Mouse (Mus musculus): ENCODE results near the gene Hs3st6. TPM values are rescaled to one million over a fixed set of nuclear protein-coding genes. Genes with fewer than 3 reads are reported as not detected.

Hs3st6 gene
- polyA plus RNA-seq, 1 experiment from 2014 or later = 1.8 TPM

DNA sequence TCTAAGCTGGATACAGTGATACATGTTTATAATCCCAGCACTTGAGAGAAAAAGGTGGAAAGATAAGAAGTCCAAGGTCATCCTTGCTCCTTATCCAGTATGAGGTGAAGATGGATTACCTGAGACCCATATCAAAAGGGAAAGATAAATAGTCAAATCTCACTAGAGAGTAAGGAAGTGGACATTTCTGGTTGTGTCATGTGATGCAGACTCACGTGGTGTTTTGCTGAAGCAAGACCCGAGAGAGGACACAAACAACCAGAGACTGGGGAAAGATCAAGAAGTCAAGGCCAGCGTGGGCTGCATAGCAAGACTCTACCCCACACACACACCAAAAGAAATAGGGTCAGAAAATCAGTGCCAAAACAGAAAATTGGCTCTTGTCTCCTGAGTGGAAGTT lies 44.2 kb downstream of the Hs3st6 start:
- DNase-seq (ENCODE audit: low spot score) = no peak
- Histone ChIP-seq H3K9me3 (ENCODE audit: control insufficient read depth, low read length) (no peaks in the 10 kb centered on the region), H3K4me1 (replicated peaks; ENCODE audit: control insufficient read depth, insufficient read depth) (no peaks in the 10 kb centered on the region), H3K9ac (ENCODE audit: low read length) (no peak overlapping the region), H3K27me3 (ENCODE audit: control insufficient read depth, insufficient read depth, low read length) (no peaks in the 10 kb centered on the region), H3K27ac (replicated peaks) (no peak overlapping the region), H3K4me3 (ENCODE audit: low read depth, low read length) (no peak overlapping the region), H3K36me3 (ENCODE audit: control insufficient read depth, insufficient read depth, low read length) (no peaks in the 10 kb centered on the region), H3K4me2 (replicated peaks; ENCODE audit: low read depth) (no peak overlapping the region)
- no peak for ATAC-seq (ENCODE audit: low FRiP score, low TSS enrichment)
- TF ChIP-seq EP300 (optimal IDR thresholded peaks at IDR 0.05) (no peak), CTCF (IDR thresholded peaks at IDR 0.05; ENCODE audit: low read depth) (no peak)
- 49% methylated on average over 3 of the region's 3 CpGs for WGBS

DNA sequence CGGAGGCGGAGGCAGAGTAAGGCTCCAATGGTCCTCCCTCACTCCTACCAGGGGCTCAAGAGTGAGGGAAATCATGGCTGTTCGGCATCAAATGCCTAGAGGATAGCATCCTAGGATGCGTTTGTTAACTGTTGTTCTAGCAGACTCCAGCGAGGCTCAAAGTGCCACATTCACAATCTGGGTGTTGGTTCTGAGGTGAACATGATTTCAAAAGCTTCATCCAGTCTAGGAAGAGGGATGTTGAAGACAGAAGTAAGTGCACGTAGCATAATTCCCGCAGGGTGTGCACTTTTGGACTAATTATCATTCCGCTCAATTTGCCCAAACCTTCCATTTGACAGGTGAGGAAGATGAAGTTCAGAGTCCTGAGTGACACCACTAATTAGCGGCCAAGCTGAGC lies 45.4 kb downstream of the Hs3st6 start:
- 59% methylated on average over 9 of the region's 9 CpGs for WGBS
- ATAC-seq (ENCODE audit: low FRiP score, low TSS enrichment) = no peak
- no peaks in the 10 kb centered on the region for H3K27me3 ChIP-seq (ENCODE audit: control insufficient read depth, insufficient read depth, low read length)
- H3K4me2 ChIP-seq (replicated peaks; ENCODE audit: low read depth) = no peak overlapping the region
- no peak for DNase-seq (ENCODE audit: low spot score)
- H3K9me3 ChIP-seq (ENCODE audit: control insufficient read depth, low read length) = no peaks in the 10 kb centered on the region
- TF ChIP-seq EP300 (optimal IDR thresholded peaks at IDR 0.05) (no peak), CTCF (IDR thresholded peaks at IDR 0.05; ENCODE audit: low read depth) (no peak)
- no peak overlapping the region for H3K9ac ChIP-seq (ENCODE audit: low read length)
- H3K36me3 ChIP-seq (ENCODE audit: control insufficient read depth, insufficient read depth, low read length) = no peaks in the 10 kb centered on the region
- no peak overlapping the region for H3K27ac ChIP-seq (replicated peaks)
- H3K4me3 ChIP-seq (ENCODE audit: low read depth, low read length) = no peak overlapping the region
- H3K4me1 ChIP-seq (replicated peaks; ENCODE audit: control insufficient read depth, insufficient read depth) = no peaks in the 10 kb centered on the region

DNA sequence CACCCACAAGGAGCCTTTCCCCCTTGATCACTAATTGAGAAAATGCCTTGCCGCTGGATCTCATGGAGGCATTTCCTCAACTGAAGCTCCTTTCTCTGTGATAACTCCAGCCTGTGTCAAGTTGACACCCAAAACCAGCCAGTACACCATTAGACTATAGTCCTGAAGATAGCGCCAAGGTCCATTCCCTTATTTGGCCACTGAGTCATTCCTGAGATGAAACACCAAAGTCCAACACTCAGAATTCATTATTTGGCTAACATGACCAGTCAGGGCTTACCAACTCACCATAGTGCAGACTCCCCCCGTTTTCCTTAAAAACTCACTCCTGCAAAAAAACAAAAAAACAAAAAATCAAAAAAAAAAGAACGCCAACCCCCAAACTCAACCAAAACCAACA lies 46.7 kb downstream of the Hs3st6 start:
- Histone ChIP-seq H3K9ac (ENCODE audit: low read length) (no peak overlapping the region), H3K27ac (replicated peaks) (no peak overlapping the region), H3K27me3 (ENCODE audit: control insufficient read depth, insufficient read depth, low read length) (no peaks in the 10 kb centered on the region), H3K36me3 (ENCODE audit: control insufficient read depth, insufficient read depth, low read length) (no peaks in the 10 kb centered on the region), H3K4me1 (replicated peaks; ENCODE audit: control insufficient read depth, insufficient read depth) (no peaks in the 10 kb centered on the region), H3K4me2 (replicated peaks; ENCODE audit: low read depth) (no peak overlapping the region), H3K4me3 (ENCODE audit: low read depth, low read length) (no peak overlapping the region), H3K9me3 (ENCODE audit: control insufficient read depth, low read length) (no peaks in the 10 kb centered on the region)
- WGBS = 84% methylated on average over 4 of the region's 4 CpGs
- no peak for DNase-seq (ENCODE audit: low spot score)
- ATAC-seq (ENCODE audit: low FRiP score, low TSS enrichment) = no peak
- TF ChIP-seq EP300 (optimal IDR thresholded peaks at IDR 0.05) = no peak
- no peak for TF ChIP-seq CTCF (IDR thresholded peaks at IDR 0.05; ENCODE audit: low read depth)

DNA sequence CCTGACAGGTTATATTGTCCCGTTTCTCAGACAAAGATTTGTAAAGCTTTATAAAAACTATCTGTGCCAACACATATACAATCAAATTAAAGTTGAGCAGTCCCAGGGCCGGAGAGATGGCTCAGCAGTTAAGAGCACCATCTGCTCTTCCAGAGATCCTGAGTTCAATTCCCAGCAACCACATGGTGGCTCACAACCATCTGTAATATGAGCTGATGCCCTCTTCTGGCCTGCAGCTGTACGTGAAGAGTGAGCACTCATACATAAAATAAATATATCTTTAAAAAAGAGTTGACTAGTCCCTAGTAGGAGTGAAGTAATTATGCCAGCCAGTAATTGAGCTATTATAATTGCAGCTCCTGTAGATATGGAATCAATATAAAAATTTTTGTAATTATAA lies 47.7 kb downstream of the Hs3st6 start:
- Histone ChIP-seq H3K4me1 (replicated peaks; ENCODE audit: control insufficient read depth, insufficient read depth) (no peaks in the 10 kb centered on the region), H3K4me3 (ENCODE audit: low read depth, low read length) (no peak overlapping the region), H3K4me2 (replicated peaks; ENCODE audit: low read depth) (no peak overlapping the region), H3K9me3 (ENCODE audit: control insufficient read depth, low read length) (no peaks in the 10 kb centered on the region), H3K27ac (replicated peaks) (no peak overlapping the region), H3K36me3 (ENCODE audit: control insufficient read depth, insufficient read depth, low read length) (no peaks in the 10 kb centered on the region), H3K27me3 (ENCODE audit: control insufficient read depth, insufficient read depth, low read length) (no peaks in the 10 kb centered on the region), H3K9ac (ENCODE audit: low read length) (no peak overlapping the region)
- 51% methylated on average over 3 of the region's 3 CpGs for whole genome bisulfite sequencing
- peak; percentile 31 for TF ChIP-seq CTCF (IDR thresholded peaks at IDR 0.05; ENCODE audit: low read depth)
- TF ChIP-seq EP300 (optimal IDR thresholded peaks at IDR 0.05) = no peak
- DNase-seq (ENCODE audit: low spot score) (no peak), ATAC-seq (ENCODE audit: low FRiP score, low TSS enrichment) (no peak)

DNA sequence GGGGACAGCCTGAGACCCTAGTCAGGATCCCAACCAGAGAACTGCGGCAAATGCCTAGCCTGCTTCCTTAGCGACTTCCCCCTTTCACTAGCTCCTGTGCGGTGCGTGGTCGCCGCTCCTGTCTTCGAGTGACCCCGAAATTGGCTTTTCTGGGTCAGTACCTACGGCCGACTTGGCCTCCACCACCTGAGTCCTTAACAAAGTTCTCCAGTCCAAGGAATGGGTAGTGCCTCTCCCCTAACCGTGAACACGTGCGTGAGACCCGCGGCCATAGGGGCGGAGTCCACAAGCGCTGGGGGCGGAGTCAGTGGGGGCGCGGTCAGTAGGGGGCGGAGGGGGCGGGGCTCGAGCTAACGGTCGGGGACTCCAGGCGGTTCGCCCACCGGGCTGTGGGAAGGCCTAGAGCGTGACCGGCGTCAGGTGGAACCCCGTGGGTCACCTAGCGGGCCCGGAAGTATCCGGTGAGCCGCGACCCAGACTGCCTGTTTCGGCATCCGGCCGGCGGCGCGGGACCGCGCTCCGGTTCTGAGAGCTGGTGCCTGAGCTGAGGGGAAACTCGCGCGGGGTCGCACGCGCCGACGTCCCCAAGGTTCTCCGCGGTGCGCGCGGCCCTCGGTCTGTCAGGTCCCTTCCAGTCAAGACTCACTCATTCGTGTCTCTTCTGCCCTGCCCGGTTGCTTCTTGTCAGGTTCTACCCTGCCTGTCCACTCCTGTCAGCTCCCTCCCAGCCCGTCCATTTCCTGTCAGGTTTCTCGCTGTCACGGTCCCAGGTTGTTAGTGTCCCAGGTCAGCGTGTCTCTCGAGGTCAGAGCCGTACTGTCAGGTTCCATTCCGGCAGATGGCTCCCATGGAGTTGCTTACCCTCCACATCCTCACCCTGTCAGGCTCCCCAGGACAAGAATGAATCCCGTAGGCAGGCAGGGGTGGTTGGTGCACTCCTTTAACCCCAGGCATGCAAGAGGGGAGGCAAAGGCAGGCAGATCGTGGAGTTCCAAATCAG lies 51.5 kb downstream of the Hs3st6 start, which contains the start of gene Meiob:
Gene Meiob (plus strand): TSS at position 338 of the 1,000 bp plus-strand sequence.
- Histone ChIP-seq H3K4me1 (replicated peaks; ENCODE audit: control insufficient read depth, insufficient read depth) (no peaks in the 10 kb centered on the region), H3K9ac (ENCODE audit: low read length) (peak within 1 kb of the TSS; percentile 60), H3K9me3 (ENCODE audit: control insufficient read depth, low read length) (no peaks in the 10 kb centered on the region), H3K27me3 (ENCODE audit: control insufficient read depth, insufficient read depth, low read length) (no peaks in the 10 kb centered on the region), H3K27ac (replicated peaks) (no peak within 1 kb of the TSS), H3K4me3 (ENCODE audit: low read depth, low read length) (peak within 1 kb of the TSS; percentile 60), H3K36me3 (ENCODE audit: control insufficient read depth, insufficient read depth, low read length) (no peaks in the 10 kb centered on the region), H3K4me2 (replicated peaks; ENCODE audit: low read depth) (peak within 1 kb of the TSS; percentile 91)
- TF ChIP-seq EP300 (optimal IDR thresholded peaks at IDR 0.05) (no peak), CTCF (IDR thresholded peaks at IDR 0.05; ENCODE audit: low read depth) (no peak)
- under 1% methylated on average over 64 of the region's 71 CpGs for WGBS
- DNase-seq (ENCODE audit: low spot score) (peak; percentile 78), ATAC-seq (ENCODE audit: low FRiP score, low TSS enrichment) (peak; percentile 81)

Other genes starting within 250 kb of the Hs3st6 start
- 41.8 and 42.6 TPM in 2 replicates for gene Traf7, start 225.1 kb upstream of the Hs3st6 start, polyA plus RNA-seq (2015; fragmentation: Nextera tagmentation; extraction: Ambion mirVana)
- gene Rab26, start 218.8 kb upstream of the Hs3st6 start, polyA plus RNA-seq (2015; fragmentation: Nextera tagmentation; extraction: Ambion mirVana) = 0.82 and 0.85 TPM in 2 replicates
- gene Pkd1, start 203.2 kb upstream of the Hs3st6 start, polyA plus RNA-seq (2015; fragmentation: Nextera tagmentation; extraction: Ambion mirVana) = 10.9 and 12.3 TPM in 2 replicates
- 36.2 and 37.0 TPM in 2 replicates for gene Tsc2, start 120.4 kb upstream of the Hs3st6 start, polyA plus RNA-seq (2015; fragmentation: Nextera tagmentation; extraction: Ambion mirVana)
- 8.0 and 8.4 TPM in 2 replicates for gene Nthl1, start 120.3 kb upstream of the Hs3st6 start, polyA plus RNA-seq (2015; fragmentation: Nextera tagmentation; extraction: Ambion mirVana)
- gene Slc9a3r2, start 102.7 kb upstream of the Hs3st6 start, polyA plus RNA-seq (2015; fragmentation: Nextera tagmentation; extraction: Ambion mirVana) = 37.9 and 38.0 TPM in 2 replicates
- 1.2 and 1.8 TPM in 2 replicates for gene Npw, start 94.5 kb upstream of the Hs3st6 start, polyA plus RNA-seq (2015; fragmentation: Nextera tagmentation; extraction: Ambion mirVana)
- 9.7 and 12.4 TPM in 2 replicates for gene Zfp598, start 83.3 kb upstream of the Hs3st6 start, polyA plus RNA-seq (2015; fragmentation: Nextera tagmentation; extraction: Ambion mirVana)
- gene Syngr3, start 63.0 kb upstream of the Hs3st6 start, polyA plus RNA-seq (2015; fragmentation: Nextera tagmentation; extraction: Ambion mirVana) = 5.0 and 5.9 TPM in 2 replicates
- 27.2 and 27.7 TPM in 2 replicates for gene Gfer, start 56.8 kb upstream of the Hs3st6 start, polyA plus RNA-seq (2015; fragmentation: Nextera tagmentation; extraction: Ambion mirVana)
- gene Noxo1, start 56.8 kb upstream of the Hs3st6 start, polyA plus RNA-seq (2015; fragmentation: Nextera tagmentation; extraction: Ambion mirVana) = 3.3 and 3.7 TPM in 2 replicates
- gene Tbl3, start 45.3 kb upstream of the Hs3st6 start, polyA plus RNA-seq (2015; fragmentation: Nextera tagmentation; extraction: Ambion mirVana) = 33.7 and 36.3 TPM in 2 replicates
- 0.10 TPM in 1 of 2 replicates, not detected in the other for gene Rnf151, start 34.9 kb upstream of the Hs3st6 start, polyA plus RNA-seq (2015; fragmentation: Nextera tagmentation; extraction: Ambion mirVana)
- gene Rps2, start 34.9 kb upstream of the Hs3st6 start, polyA plus RNA-seq (2015; fragmentation: Nextera tagmentation; extraction: Ambion mirVana) = 1,081 and 1,135 TPM in 2 replicates
- 256 and 269 TPM in 2 replicates for gene Ndufb10, start 28.5 kb upstream of the Hs3st6 start, polyA plus RNA-seq (2015; fragmentation: Nextera tagmentation; extraction: Ambion mirVana)
- 0.23 and 0.28 TPM in 2 replicates for gene Rpl3l, start 25.2 kb upstream of the Hs3st6 start, polyA plus RNA-seq (2015; fragmentation: Nextera tagmentation; extraction: Ambion mirVana)
- gene Msrb1, start 16.3 kb upstream of the Hs3st6 start, polyA plus RNA-seq (2015; fragmentation: Nextera tagmentation; extraction: Ambion mirVana) = 51.7 and 54.2 TPM in 2 replicates
- 0.05 TPM in 1 of 2 replicates, not detected in the other for gene Meiob, start 51.3 kb downstream of the Hs3st6 start, polyA plus RNA-seq (2015; fragmentation: Nextera tagmentation; extraction: Ambion mirVana)
- 51.3 and 52.7 TPM in 2 replicates for gene Hagh, start 87.2 kb downstream of the Hs3st6 start, polyA plus RNA-seq (2015; fragmentation: Nextera tagmentation; extraction: Ambion mirVana)
- gene Fahd1, start 97.4 kb downstream of the Hs3st6 start, polyA plus RNA-seq (2015; fragmentation: Nextera tagmentation; extraction: Ambion mirVana) = 24.1 and 25.1 TPM in 2 replicates
- 5.6 and 5.9 TPM in 2 replicates for gene Igfals, start 113.0 kb downstream of the Hs3st6 start, polyA plus RNA-seq (2015; fragmentation: Nextera tagmentation; extraction: Ambion mirVana)
- gene Nubp2, start 133.4 kb downstream of the Hs3st6 start, polyA plus RNA-seq (2015; fragmentation: Nextera tagmentation; extraction: Ambion mirVana) = 39.4 and 40.5 TPM in 2 replicates
- 45.5 and 47.8 TPM in 2 replicates for gene Spsb3, start 133.7 kb downstream of the Hs3st6 start, polyA plus RNA-seq (2015; fragmentation: Nextera tagmentation; extraction: Ambion mirVana)
- 15.6 and 17.6 TPM in 2 replicates for gene Eme2, start 142.1 kb downstream of the Hs3st6 start, polyA plus RNA-seq (2015; fragmentation: Nextera tagmentation; extraction: Ambion mirVana)
- gene Mrps34, start 142.1 kb downstream of the Hs3st6 start, polyA plus RNA-seq (2015; fragmentation: Nextera tagmentation; extraction: Ambion mirVana) = 102 and 104 TPM in 2 replicates
- 39.8 and 40.2 TPM in 2 replicates for gene Nme3, start 143.5 kb downstream of the Hs3st6 start, polyA plus RNA-seq (2015; fragmentation: Nextera tagmentation; extraction: Ambion mirVana)
- gene Mapk8ip3, start 184.0 kb downstream of the Hs3st6 start, polyA plus RNA-seq (2015; fragmentation: Nextera tagmentation; extraction: Ambion mirVana) = 6.2 and 6.5 TPM in 2 replicates
- 51.8 and 53.9 TPM in 2 replicates for gene Jpt2, start 207.7 kb downstream of the Hs3st6 start, polyA plus RNA-seq (2015; fragmentation: Nextera tagmentation; extraction: Ambion mirVana)

Data from stomach, postnatal 0 days (tissue).